Mouse (Mus musculus) kidney, postnatal 4 days (tissue): ENCODE data around the gene Cbx7.
"Not testable (repeated sequence)": the region's sequence is repeated elsewhere in the genome, so short reads cannot be mapped to it uniquely, and the experiment has no call there.

Experiments used
- DNase-seq, 2 experiments: peaks; one replicate each; pipeline ENCODE4 v3.0.0; 2021; ENCODE audit warnings: mixed read lengths in 2 of 2

The Cbx7 gene

GRCm38 (mm10) chr15:79918485-79918884 lies 52.4 kb downstream of the Cbx7 start:
- no peak for DNase-seq

- no peak for DNase-seq
These were observed 53.7 kb downstream of the Cbx7 start for GRCm38 (mm10) chr15:79917111-79917720.

GRCm38 (mm10) chr15:79916150-79916549 lies 54.8 kb downstream of the Cbx7 start:
- no peak for DNase-seq

- no peak for DNase-seq
These were observed 56.6 kb downstream of the Cbx7 start for GRCm38 (mm10) chr15:79914357-79914756.

GRCm38 (mm10) chr15:79913761-79914346 lies 57.1 kb downstream of the Cbx7 start:
- no peak for DNase-seq

- no peak for DNase-seq
These were observed 59.6 kb downstream of the Cbx7 start for GRCm38 (mm10) chr15:79911339-79911738.

GRCm38 (mm10) chr15:79910812-79911211 lies 60.1 kb downstream of the Cbx7 start:
- DNase-seq: not testable (repeated sequence)

GRCm38 (mm10) chr15:79909006-79909405 lies 61.9 kb downstream of the Cbx7 start:
- not testable (repeated sequence) for DNase-seq

- peak in 1 of 2 experiments; percentile 30 for DNase-seq
These were observed 64.1 kb downstream of the Cbx7 start for GRCm38 (mm10) chr15:79906855-79907254.

- DNase-seq: no peak
These were observed 65.7 kb downstream of the Cbx7 start for GRCm38 (mm10) chr15:79905211-79905610.

GRCm38 (mm10) chr15:79904678-79905077 lies 66.2 kb downstream of the Cbx7 start:
- not testable (repeated sequence) for DNase-seq

GRCm38 (mm10) chr15:79903963-79904362 lies 67.0 kb downstream of the Cbx7 start:
- no peak for DNase-seq

GRCm38 (mm10) chr15:79903081-79903480 lies 67.8 kb downstream of the Cbx7 start:
- not testable (repeated sequence) for DNase-seq

- DNase-seq: no peak
These were observed 69.5 kb downstream of the Cbx7 start for GRCm38 (mm10) chr15:79901399-79901798.

GRCm38 (mm10) chr15:79900751-79901150 lies 70.2 kb downstream of the Cbx7 start:
- no peak for DNase-seq

- DNase-seq: no peak
These were observed 71.0 kb downstream of the Cbx7 start for GRCm38 (mm10) chr15:79899828-79900510.

GRCm38 (mm10) chr15:79898988-79899387 lies 71.9 kb downstream of the Cbx7 start:
- DNase-seq: no peak

GRCm38 (mm10) chr15:79896080-79896725 lies 74.7 kb downstream of the Cbx7 start:
- DNase-seq: no peak

GRCm38 (mm10) chr15:79895221-79896079 lies 75.5 kb downstream of the Cbx7 start:
- DNase-seq: not testable (repeated sequence)

GRCm38 (mm10) chr15:79894343-79894742 lies 76.6 kb downstream of the Cbx7 start:
- no peak for DNase-seq

GRCm38 (mm10) chr15:79893824-79894123 lies 77.1 kb downstream of the Cbx7 start:
- no peak for DNase-seq

GRCm38 (mm10) chr15:79892995-79893823 lies 77.7 kb downstream of the Cbx7 start:
- no peak for DNase-seq
